Mouse (Mus musculus) embryonic fibroblast, embryonic 13.5 days (primary cell): Measurements from ENCODE around the gene Hlcs. TPM values are rescaled to one million over a fixed set of nuclear protein-coding genes. Genes with fewer than 3 reads are reported as not detected.

Experiments used
- H3K27ac ChIP-seq: 2 replicates; pipeline ENCODE4 v1.5.1; 2012; ENCODE audit warnings: low read length, control low read depth, inconsistent platforms; ENCODE audit not compliant: insufficient read depth
- H3K4me1 ChIP-seq: 2 replicates; pipeline ENCODE4 v1.6.1; 2011; ENCODE audit warnings: low read length; ENCODE audit not compliant: control insufficient read depth, insufficient read depth
- H3K4me3 ChIP-seq: 2 replicates; pipeline ENCODE4 v1.5.1; 2011; ENCODE audit warnings: mild to moderate bottlenecking, control low read depth, low read length; ENCODE audit not compliant: insufficient read depth
- CTCF ChIP-seq: IDR thresholded peaks from 2 replicates; pipeline ENCODE4 v1.5.1; 2011; ENCODE audit warnings: mild to moderate bottlenecking, control low read depth, low read length, moderate library complexity, borderline replicate concordance; ENCODE audit not compliant: insufficient read depth
- POLR2A ChIP-seq: IDR thresholded peaks from 2 replicates; pipeline ENCODE4 v1.6.1; 2011; ENCODE audit warnings: low read depth, mild to moderate bottlenecking, control low read depth, low read length, moderate library complexity
- polyA plus RNA-seq: library from polyadenylated mRNA; stranded (reverse); fragments of >200 nt; gene quantifications from 2 replicates; pipeline ENCODE4 v1.2.4, GENCODE M21; 2011; ENCODE audit warnings: low read depth; ENCODE audit not compliant: missing spikeins, insufficient read length

Hlcs gene
- polyA plus RNA-seq, 1 experiment = 7.0 TPM

GRCm38 (mm10) chr16:94186526-94186925 is 126.8 kb downstream of the Hlcs start:
- Histone ChIP-seq H3K27ac (no peak overlapping the region), H3K4me3 (no peak overlapping the region), H3K4me1 (no peaks in the 10 kb centered on the region)
- TF ChIP-seq POLR2A (no peak), CTCF (no peak)

DNA sequence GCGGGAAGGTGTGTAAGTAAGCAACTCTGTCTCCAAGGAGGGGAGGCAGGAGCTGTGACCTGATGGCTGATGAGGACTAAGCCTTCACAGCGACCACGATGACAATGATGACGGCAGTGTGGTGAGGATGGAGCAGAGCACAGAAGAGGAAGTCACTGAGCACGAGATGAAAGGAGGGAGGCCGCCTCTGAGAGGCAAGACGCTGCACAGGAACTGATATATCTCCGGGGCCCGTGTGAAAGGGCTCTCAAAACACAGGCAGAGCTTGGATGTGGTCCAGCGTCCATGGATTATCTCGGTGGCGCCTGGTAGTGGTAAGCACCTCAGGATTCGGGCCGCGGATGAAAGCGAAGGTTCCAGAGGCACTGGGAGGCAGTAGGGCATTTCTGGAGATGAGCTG is 127.9 kb downstream of the Hlcs start:
- H3K4me1 ChIP-seq = no peaks in the 10 kb centered on the region
- TF ChIP-seq CTCF (no peak), POLR2A (no peak)
- H3K4me3 ChIP-seq = no peak overlapping the region
- no peak overlapping the region for H3K27ac ChIP-seq

DNA sequence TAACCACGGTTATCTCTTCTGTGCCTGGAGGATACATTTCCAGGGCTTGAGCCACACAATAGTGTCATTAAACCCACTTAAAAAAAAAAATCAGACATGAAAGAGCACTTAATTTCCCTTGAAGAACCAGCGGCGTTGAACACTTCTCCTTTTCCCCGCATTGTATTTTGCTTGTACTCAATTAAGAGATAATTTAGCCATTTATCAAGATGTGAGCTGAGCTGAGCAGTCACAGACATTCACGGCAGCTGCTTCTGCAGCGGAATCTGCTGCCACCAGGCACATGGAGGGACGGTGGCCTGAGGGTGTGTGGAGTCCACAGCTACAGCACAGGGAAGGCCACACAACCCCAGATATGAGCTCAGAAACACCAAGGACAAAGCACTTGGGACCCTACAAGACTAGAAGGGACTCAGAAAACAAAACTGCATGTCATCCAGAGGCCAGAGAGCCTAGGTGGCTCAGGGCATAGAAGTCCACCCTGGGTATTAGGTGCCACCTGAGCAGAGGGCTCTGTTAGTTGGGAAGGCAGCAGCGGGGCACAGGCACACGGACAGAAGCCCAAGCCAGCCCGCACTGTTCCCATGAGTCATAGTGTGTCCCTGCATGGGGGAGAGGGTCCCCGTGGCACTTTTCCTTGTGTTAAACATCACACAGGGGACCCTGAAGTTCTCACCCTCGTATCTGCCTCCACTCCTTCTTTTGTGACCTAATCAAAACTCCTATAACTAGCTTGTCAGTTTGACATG is 133.1 kb downstream of the Hlcs start:
- Histone ChIP-seq H3K27ac (no peak overlapping the region), H3K4me1 (no peaks in the 10 kb centered on the region), H3K4me3 (no peak overlapping the region)
- TF ChIP-seq CTCF (no peak), POLR2A (no peak)

- H3K4me3 ChIP-seq = no peak overlapping the region
- TF ChIP-seq POLR2A (no peak), CTCF (no peak)
- H3K4me1 ChIP-seq = no peaks in the 10 kb centered on the region
- no peak overlapping the region for H3K27ac ChIP-seq
These were observed 133.8 kb downstream of the Hlcs start for GRCm38 (mm10) chr16:94179341-94180121.

DNA sequence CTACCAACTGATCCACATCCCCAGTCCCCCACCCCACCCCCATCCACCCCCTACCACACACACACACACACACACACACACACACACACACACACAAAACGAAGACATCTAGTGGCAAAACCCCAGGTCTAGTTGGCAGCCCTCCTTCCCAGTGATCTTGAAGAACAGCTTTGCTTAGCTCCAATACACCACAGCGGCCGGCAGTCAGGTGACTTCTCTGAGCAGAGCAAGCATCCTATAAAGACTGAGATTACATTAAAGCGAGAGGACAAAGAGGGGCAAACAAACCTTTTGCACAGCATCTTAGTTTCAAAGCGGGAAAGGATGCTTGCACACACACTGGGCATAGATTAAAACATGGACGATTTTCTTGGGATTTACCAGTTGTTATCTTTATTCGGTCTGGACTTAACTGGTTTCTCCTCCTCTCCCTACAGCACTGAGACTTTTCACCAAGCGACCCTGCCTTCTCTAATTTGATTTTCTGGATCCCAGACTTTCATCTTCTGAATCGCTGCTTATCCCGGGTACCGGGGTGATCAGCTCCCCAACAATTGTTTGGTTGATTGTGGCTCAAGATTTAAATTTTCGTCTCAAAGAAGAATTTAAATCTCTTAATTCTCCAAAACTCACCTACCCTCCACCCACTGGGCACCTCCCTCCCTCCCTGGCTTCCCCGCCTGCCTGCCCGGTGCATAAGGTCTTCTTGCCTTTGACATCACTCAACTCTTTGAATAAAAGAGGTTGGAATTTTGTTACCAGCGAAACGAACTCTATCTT is 134.7 kb downstream of the Hlcs start:
- no peak overlapping the region for H3K4me3 ChIP-seq
- no peak for TF ChIP-seq CTCF
- no peak for TF ChIP-seq POLR2A
- no peaks in the 10 kb centered on the region for H3K4me1 ChIP-seq
- no peak overlapping the region for H3K27ac ChIP-seq

DNA sequence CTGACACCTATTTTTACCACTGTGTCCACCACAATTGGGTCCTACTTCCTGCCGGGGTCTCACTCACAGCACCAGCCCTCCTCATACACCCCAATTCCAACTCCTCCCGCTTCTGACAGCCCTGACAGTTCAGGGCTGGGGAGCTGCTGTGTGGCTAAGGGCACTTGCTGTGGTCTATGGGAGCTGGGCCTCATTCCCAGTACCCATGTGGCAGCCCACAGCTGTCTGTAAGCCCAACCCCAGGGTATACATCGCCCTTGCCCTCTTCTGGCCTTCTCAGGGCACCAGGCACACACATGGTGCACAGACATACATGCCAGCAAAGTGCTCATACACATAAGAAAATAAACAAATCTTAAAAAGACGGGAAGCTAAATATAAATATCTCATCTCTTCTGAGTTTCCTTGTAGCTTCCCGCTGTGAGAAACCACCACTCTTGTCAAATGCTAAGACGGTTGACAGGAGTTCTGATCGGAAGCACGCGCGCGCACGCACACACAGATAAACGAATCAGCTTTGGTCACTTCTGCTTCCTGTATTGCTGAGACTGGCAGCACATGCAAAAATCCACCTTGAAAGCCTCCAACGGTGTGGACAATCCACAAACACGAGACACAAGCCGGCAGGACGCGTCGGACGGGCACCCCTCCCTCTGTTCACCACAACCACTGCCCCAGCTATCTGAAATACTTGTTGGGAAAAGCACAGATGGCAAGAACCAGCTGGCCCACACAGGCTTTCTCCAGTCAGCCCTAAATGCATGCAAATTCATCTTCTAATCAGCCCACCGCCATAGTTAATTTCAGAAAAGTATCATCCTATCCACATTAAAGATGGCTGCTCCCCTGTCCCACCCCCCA is 136.1 kb downstream of the Hlcs start:
- no peak overlapping the region for H3K27ac ChIP-seq
- TF ChIP-seq CTCF (no peak), POLR2A (no peak)
- no peaks in the 10 kb centered on the region for H3K4me1 ChIP-seq
- H3K4me3 ChIP-seq = no peak overlapping the region

GRCm38 (mm10) chr16:94175366-94175986 is 137.9 kb downstream of the Hlcs start:
- no peak overlapping the region for H3K27ac ChIP-seq
- TF ChIP-seq CTCF (no peak), POLR2A (no peak)
- no peaks in the 10 kb centered on the region for H3K4me1 ChIP-seq
- no peak overlapping the region for H3K4me3 ChIP-seq

GRCm38 (mm10) chr16:94173361-94173760 is 140.0 kb downstream of the Hlcs start:
- TF ChIP-seq POLR2A = no peak
- TF ChIP-seq CTCF = no peak
- H3K4me1 ChIP-seq = no peaks in the 10 kb centered on the region
- H3K27ac ChIP-seq = no peak overlapping the region
- no peak overlapping the region for H3K4me3 ChIP-seq
